Mouse (Mus musculus) CH12.LX (cell line): ENCODE data around the gene Nr5a2. TPM values are rescaled to one million over a fixed set of nuclear protein-coding genes. Genes with fewer than 3 reads are reported as not detected.

ENCODE experiments used
- DNase-seq: peaks from one replicate; pipeline ENCODE4 v3.0.0-alpha.2; 2013; ENCODE audit errors: extremely low read depth
- H3K27ac ChIP-seq: 2 replicates; pipeline ENCODE4 v1.5.1; 2012; ENCODE audit warnings: low read depth, mild to moderate bottlenecking, control low read depth, moderate library complexity; ENCODE audit not compliant: insufficient read depth
- H3K27me3 ChIP-seq: replicated peaks from 2 replicates; pipeline ENCODE3; 2012; ENCODE audit warnings: inconsistent platforms
- H3K36me3 ChIP-seq, 2 experiments: replicated peaks in 1 of 2; 2 replicates each; pipeline versions ENCODE3 to v1.6.1; 2012; ENCODE audit warnings: inconsistent platforms in 1 of 2, low read length in 1 of 2, mild to moderate bottlenecking in 1 of 2, mixed read lengths in 1 of 2, moderate library complexity in 1 of 2; ENCODE audit not compliant: control insufficient read depth in 1 of 2, insufficient read depth in 1 of 2
- H3K4me1 ChIP-seq, 2 experiments: 2 replicates each; pipeline ENCODE4 v1.6.1; 2012; ENCODE audit warnings: inconsistent platforms in 1 of 2, moderate library complexity in 1 of 2; ENCODE audit not compliant: insufficient read depth in 2 of 2, control insufficient read depth in 1 of 2
- H3K4me2 ChIP-seq: 2 replicates; pipeline ENCODE4 v1.6.1; 2012; ENCODE audit warnings: low read depth, mild to moderate bottlenecking, control low read depth; ENCODE audit not compliant: poor library complexity, insufficient read depth, severe bottlenecking
- H3K4me3 ChIP-seq, 3 experiments: fragments of 150-350 bp in 1 of 3; sonication (generic) in 1 of 3; replicated peaks in 1 of 3; 2 replicates each; pipeline versions ENCODE3 to v1.5.1; 2011 to 2012; ENCODE audit warnings: low read depth in 2 of 3, low read length in 2 of 3, mild to moderate bottlenecking in 2 of 3, moderate library complexity in 2 of 3, control low read depth in 1 of 3, improper control_type of control experiment in 1 of 3, inconsistent platforms in 1 of 3, mixed read lengths in 1 of 3; ENCODE audit not compliant: poor library complexity in 1 of 3
- H3K79me2 ChIP-seq: replicated peaks from 2 replicates; pipeline ENCODE4 v1.6.1; 2012; ENCODE audit warnings: mild to moderate bottlenecking, moderate library complexity; ENCODE audit not compliant: control insufficient read depth, poor library complexity, insufficient read depth, severe bottlenecking; ENCODE audit errors: extremely low read depth
- H3K9ac ChIP-seq: 2 replicates; pipeline ENCODE4 v1.6.1; 2012; ENCODE audit warnings: low read depth, mild to moderate bottlenecking, control low read depth, moderate library complexity; ENCODE audit not compliant: insufficient read depth
- H3K9me3 ChIP-seq: replicated peaks from 2 replicates; pipeline ENCODE3; 2012; ENCODE audit warnings: low read length, inconsistent platforms, mixed read lengths
- BHLHE40 ChIP-seq: IDR thresholded peaks from 2 replicates; pipeline ENCODE4 v1.6.1; 2011; ENCODE audit warnings: mild to moderate bottlenecking, low read depth, low read length, improper control_type of control experiment
- CHD1 ChIP-seq: IDR thresholded peaks from 2 replicates; pipeline ENCODE4 v1.6.1; 2012; ENCODE audit warnings: low read depth, low read length, improper control_type of control experiment, inconsistent platforms
- E2F4 ChIP-seq: IDR thresholded peaks from 2 replicates; pipeline ENCODE4 v1.6.1; 2011; ENCODE audit warnings: low read depth, low read length, improper control_type of control experiment; ENCODE audit not compliant: insufficient replicate concordance
- ELF1 ChIP-seq: IDR thresholded peaks from 2 replicates; pipeline ENCODE4 v1.6.1; 2014; ENCODE audit warnings: low read depth, mild to moderate bottlenecking, inconsistent platforms, low read length, improper control_type of control experiment
- IRF4 ChIP-seq: IDR thresholded peaks from 2 replicates; pipeline ENCODE4 v1.6.1; 2014; ENCODE audit warnings: low read depth, mild to moderate bottlenecking, inconsistent platforms, low read length, improper control_type of control experiment
- JUND ChIP-seq: conservative IDR thresholded peaks from 2 replicates; pipeline ENCODE4 v1.6.1; 2011; ENCODE audit warnings: low read depth, low read length, improper control_type of control experiment
- MAZ ChIP-seq: IDR thresholded peaks from 2 replicates; pipeline ENCODE4 v1.6.1; 2012; ENCODE audit warnings: low read depth, mild to moderate bottlenecking, inconsistent platforms, low read length, improper control_type of control experiment, moderate library complexity
- NRF1 ChIP-seq: IDR thresholded peaks from 2 replicates; pipeline ENCODE4 v1.6.1; 2014; ENCODE audit warnings: low read depth, mild to moderate bottlenecking, inconsistent platforms, low read length, improper control_type of control experiment, moderate library complexity
- POLR2AphosphoS2 ChIP-seq: IDR thresholded peaks from 2 replicates; pipeline ENCODE4 v1.6.1; 2011; ENCODE audit warnings: low read depth, low read length, improper control_type of control experiment
- RAD21 ChIP-seq: IDR thresholded peaks from 2 replicates; pipeline ENCODE4 v1.6.1; 2011; ENCODE audit warnings: low read depth, mild to moderate bottlenecking, low read length, improper control_type of control experiment, moderate library complexity
- RCOR1 ChIP-seq: conservative IDR thresholded peaks from 2 replicates; pipeline ENCODE4 v1.6.1; 2012; ENCODE audit warnings: low read depth, mild to moderate bottlenecking, inconsistent platforms, low read length, improper control_type of control experiment
- SIN3A ChIP-seq: IDR thresholded peaks from 2 replicates; pipeline ENCODE4 v1.6.1; 2012; ENCODE audit warnings: low read length, improper control_type of control experiment, inconsistent platforms
- SMC3 ChIP-seq: IDR thresholded peaks from 2 replicates; pipeline ENCODE4 v1.6.1; 2011; ENCODE audit warnings: low read depth, low read length, improper control_type of control experiment
- TBP ChIP-seq: conservative IDR thresholded peaks from 2 replicates; pipeline ENCODE4 v1.6.1; 2011; ENCODE audit warnings: low read depth, low read length, improper control_type of control experiment
- TCF12 ChIP-seq: IDR thresholded peaks from 2 replicates; pipeline ENCODE4 v1.6.1; 2014; ENCODE audit warnings: low read depth, mild to moderate bottlenecking, inconsistent platforms, low read length, improper control_type of control experiment
- UBTF ChIP-seq: IDR thresholded peaks from 2 replicates; pipeline ENCODE4 v1.6.1; 2012; ENCODE audit warnings: low read depth, mild to moderate bottlenecking, inconsistent platforms, low read length, improper control_type of control experiment, moderate library complexity
- USF1 ChIP-seq: IDR thresholded peaks from 2 replicates; pipeline ENCODE4 v1.6.1; 2014; ENCODE audit warnings: low read depth, mild to moderate bottlenecking, inconsistent platforms, low read length, improper control_type of control experiment
- ZKSCAN1 ChIP-seq: IDR thresholded peaks from 2 replicates; pipeline ENCODE4 v1.6.1; 2012; ENCODE audit warnings: low read depth, inconsistent platforms, low read length, improper control_type of control experiment, borderline replicate concordance
- ZMIZ1 ChIP-seq: IDR thresholded peaks from 2 replicates; pipeline ENCODE4 v1.6.1; 2012; ENCODE audit warnings: low read depth, mild to moderate bottlenecking, inconsistent platforms, low read length, improper control_type of control experiment
- ZNF384 ChIP-seq: IDR thresholded peaks from 2 replicates; pipeline ENCODE4 v1.6.1; 2012; ENCODE audit warnings: low read depth, low read length, improper control_type of control experiment, inconsistent platforms
- dilution Hi-C: fragments of 300-500 bp; cut with MboI; formaldehyde crosslinking; loops from 2 replicates; pipeline ENCODE4 v1.14.3; 2020; ENCODE audit warnings: low sequenced_read_pairs; ENCODE audit not compliant: extremely low pct_unique_long_range_greater_than_20kb, extremely low pct_ligation_motif_present
- in situ Hi-C: fragments of 300-500 bp; cut with MboI; formaldehyde crosslinking; loops from 3 replicates; pipeline ENCODE4 v1.14.3; 2019; ENCODE audit warnings: low sequenced_read_pairs, low pct_ligation_motif_present, low pct_unique_long_range_greater_than_20kb, mixed read lengths
- polyA plus RNA-seq: library from polyadenylated mRNA; unstranded; fragments of >175 nt; gene quantifications from 2 replicates; pipeline ENCODE4 v1.2.1, GENCODE M21; 2012; ENCODE audit warnings: low read depth; ENCODE audit not compliant: insufficient read length
- total RNA-seq, 2 experiments: library from RNA; depleted of rRNA; stranded (reverse); fragments of 300-350 nt in 1 of 2; fragments of >200 nt in 1 of 2; gene quantifications; 2 replicates each; pipeline ENCODE4 v1.2.3; 2012 to 2014

Gene Nr5a2
- total and polyA plus RNA-seq, 3 experiments = 0.47 to 1.3 (median 0.77) TPM

GRCm38 (mm10) chr1:136898130-136898529, 62.1 kb downstream of the Nr5a2 start (continued):
- peak; percentile 59 for TF ChIP-seq ELF1
- TF ChIP-seq RAD21 = no peak; the same call in 1 of the 2 replicates
- 0 out of 2 replicates have a peak, but pooled peaks have one; percentile 21 for TF ChIP-seq ZKSCAN1
- peak; percentile 69 for TF ChIP-seq TCF12
- peak; percentile 96 for TF ChIP-seq JUND
- TF ChIP-seq SIN3A = peak; percentile 48
- 0 out of 2 replicates have a peak, but pooled peaks have one; percentile 38 for TF ChIP-seq MAZ
- TF ChIP-seq BHLHE40 = peak; percentile 94
- no peak; the same call in 1 of the 2 replicates for TF ChIP-seq E2F4
- TF ChIP-seq TBP = no peak
- 0 out of 2 replicates have a peak, but pooled peaks have one; percentile 20 for TF ChIP-seq ZNF384
- TF ChIP-seq RCOR1 = peak; percentile 93
- TF ChIP-seq, all 38 proteins: peak for 19

- Histone ChIP-seq H3K79me2 (no peaks in the 10 kb centered on the region), H3K36me3 (no peaks in the 10 kb centered on the region), H3K4me3 (no peak overlapping the region), H3K4me2 (no peak overlapping the region), H3K27me3 (no peaks in the 10 kb centered on the region), H3K9ac (no peak overlapping the region), H3K4me1 (peaks cover 10 to 47% of the 10 kb centered on the region in 2 experiments), H3K27ac (no peak overlapping the region), H3K9me3 (peaks cover 3% of the 10 kb centered on the region)
- DNase-seq = no peak
- in situ Hi-C loops (no loop called here), dilution Hi-C loops (no loop called here)
- TF ChIP-seq MAZ (no peak), POLR2AphosphoS2 (no peak), TBP (no peak), TCF12 (no peak), NRF1 (no peak), ELF1 (no peak), SMC3 (no peak), IRF4 (no peak), UBTF (no peak), ZMIZ1 (no peak), SIN3A (no peak), CHD1 (no peak), USF1 (no peak)
These were observed 63.9 kb downstream of the Nr5a2 start for GRCm38 (mm10) chr1:136896351-136896750.
